Mouse (Mus musculus): Measurements from ENCODE around the gene Adprh. TPM values are rescaled to one million over a fixed set of nuclear protein-coding genes. Genes with fewer than 3 reads are reported as not detected.

The Adprh gene
- polyA plus RNA-seq, 1 experiment from 2014 or later: 95.5 TPM

GRCm38 (mm10) chr16:38440403-38440802 is 12.1 kb downstream of the Adprh start:
- 70% methylated on average over 6 of the region's 6 CpGs for WGBS

GRCm38 (mm10) chr16:38439190-38439589 is 13.3 kb downstream of the Adprh start:
- H3K9ac ChIP-seq (ENCODE audit: low read depth, low read length): no peak overlapping the region
- H3K27ac ChIP-seq (replicated peaks; ENCODE audit: low read depth, low read length): no peak overlapping the region
- no peak overlapping the region for H3K4me3 ChIP-seq (ENCODE audit: low read depth, low read length)
- ATAC-seq (ENCODE audit: low read depth) (no peak), DNase-seq (ENCODE audit: low spot score) (no peak)
- no peaks in the 10 kb centered on the region for H3K4me1 ChIP-seq (ENCODE audit: control insufficient read depth, insufficient read depth, low read length)
- H3K9me3 ChIP-seq (ENCODE audit: control insufficient read depth, low read length): no peaks in the 10 kb centered on the region
- no peaks in the 10 kb centered on the region for H3K27me3 ChIP-seq (replicated peaks; ENCODE audit: control insufficient read depth, insufficient read depth, low read length)
- 76% methylated on average over 1 of the region's 1 CpGs for WGBS
- H3K36me3 ChIP-seq (ENCODE audit: control insufficient read depth, insufficient read depth, low read length): peaks cover 13% of the 10 kb centered on the region
- H3K4me2 ChIP-seq (ENCODE audit: low read depth, low read length): no peak overlapping the region

More at GRCm38 (mm10) chr16:38440403-38440802, 12.1 kb downstream of the Adprh start:
- Histone ChIP-seq H3K27me3 (replicated peaks; ENCODE audit: control insufficient read depth, insufficient read depth, low read length) (no peaks in the 10 kb centered on the region), H3K27ac (replicated peaks; ENCODE audit: low read depth, low read length) (no peak overlapping the region), H3K9ac (ENCODE audit: low read depth, low read length) (no peak overlapping the region), H3K4me2 (ENCODE audit: low read depth, low read length) (no peak overlapping the region), H3K4me1 (ENCODE audit: control insufficient read depth, insufficient read depth, low read length) (no peaks in the 10 kb centered on the region), H3K9me3 (ENCODE audit: control insufficient read depth, low read length) (no peaks in the 10 kb centered on the region), H3K4me3 (ENCODE audit: low read depth, low read length) (no peak overlapping the region), H3K36me3 (ENCODE audit: control insufficient read depth, insufficient read depth, low read length) (peaks cover 25% of the 10 kb centered on the region)
- ATAC-seq (ENCODE audit: low read depth): no peak
- no peak for DNase-seq (ENCODE audit: low spot score)

- Histone ChIP-seq H3K36me3 (ENCODE audit: control insufficient read depth, insufficient read depth, low read length) (no peaks in the 10 kb centered on the region), H3K4me3 (ENCODE audit: low read depth, low read length) (no peak overlapping the region), H3K4me1 (ENCODE audit: control insufficient read depth, insufficient read depth, low read length) (no peaks in the 10 kb centered on the region), H3K9ac (ENCODE audit: low read depth, low read length) (no peak overlapping the region), H3K4me2 (ENCODE audit: low read depth, low read length) (no peak overlapping the region), H3K27ac (replicated peaks; ENCODE audit: low read depth, low read length) (no peak overlapping the region), H3K9me3 (ENCODE audit: control insufficient read depth, low read length) (no peaks in the 10 kb centered on the region), H3K27me3 (replicated peaks; ENCODE audit: control insufficient read depth, insufficient read depth, low read length) (no peaks in the 10 kb centered on the region)
- WGBS: 86% methylated on average over 4 of the region's 4 CpGs
- DNase-seq (ENCODE audit: low spot score) (no peak), ATAC-seq (ENCODE audit: low read depth) (no peak)
These were observed 18.2 kb downstream of the Adprh start for GRCm38 (mm10) chr16:38434295-38434795.

GRCm38 (mm10) chr16:38433514-38433913 is 19.0 kb downstream of the Adprh start:
- no peaks in the 10 kb centered on the region for H3K4me1 ChIP-seq (ENCODE audit: control insufficient read depth, insufficient read depth, low read length)
- H3K9ac ChIP-seq (ENCODE audit: low read depth, low read length): no peak overlapping the region
- no peak overlapping the region for H3K27ac ChIP-seq (replicated peaks; ENCODE audit: low read depth, low read length)
- H3K27me3 ChIP-seq (replicated peaks; ENCODE audit: control insufficient read depth, insufficient read depth, low read length): no peaks in the 10 kb centered on the region
- H3K36me3 ChIP-seq (ENCODE audit: control insufficient read depth, insufficient read depth, low read length): no peaks in the 10 kb centered on the region
- DNase-seq (ENCODE audit: low spot score) (no peak), ATAC-seq (ENCODE audit: low read depth) (no peak)
- no peak overlapping the region for H3K4me3 ChIP-seq (ENCODE audit: low read depth, low read length)
- no peak overlapping the region for H3K4me2 ChIP-seq (ENCODE audit: low read depth, low read length)
- no peaks in the 10 kb centered on the region for H3K9me3 ChIP-seq (ENCODE audit: control insufficient read depth, low read length)
- WGBS: 88% methylated on average over 8 of the region's 8 CpGs

- DNase-seq (ENCODE audit: low spot score): no peak
- H3K27me3 ChIP-seq (replicated peaks; ENCODE audit: control insufficient read depth, insufficient read depth, low read length): no peaks in the 10 kb centered on the region
- H3K36me3 ChIP-seq (ENCODE audit: control insufficient read depth, insufficient read depth, low read length): no peaks in the 10 kb centered on the region
- 71% methylated on average over 11 of the region's 11 CpGs for WGBS
- H3K9me3 ChIP-seq (ENCODE audit: control insufficient read depth, low read length): no peaks in the 10 kb centered on the region
- H3K27ac ChIP-seq (replicated peaks; ENCODE audit: low read depth, low read length): no peak within 1 kb of the TSS
- no peak for ATAC-seq (ENCODE audit: low read depth)
- no peak within 1 kb of the TSS for H3K9ac ChIP-seq (ENCODE audit: low read depth, low read length)
- H3K4me3 ChIP-seq (ENCODE audit: low read depth, low read length): no peak within 1 kb of the TSS
- no peaks in the 10 kb centered on the region for H3K4me1 ChIP-seq (ENCODE audit: control insufficient read depth, insufficient read depth, low read length)
- no peak within 1 kb of the TSS for H3K4me2 ChIP-seq (ENCODE audit: low read depth, low read length)
These were observed 19.7 kb downstream of the Adprh start, which contains the start of gene Pla1a for GRCm38 (mm10) chr16:38432498-38433425. TSS of gene Pla1a (minus strand) at chr16:38433145.

- Histone ChIP-seq H3K9ac (ENCODE audit: low read depth, low read length) (no peak overlapping the region), H3K27ac (replicated peaks; ENCODE audit: low read depth, low read length) (no peak overlapping the region), H3K4me2 (ENCODE audit: low read depth, low read length) (no peak overlapping the region), H3K4me3 (ENCODE audit: low read depth, low read length) (no peak overlapping the region), H3K36me3 (ENCODE audit: control insufficient read depth, insufficient read depth, low read length) (no peaks in the 10 kb centered on the region), H3K9me3 (ENCODE audit: control insufficient read depth, low read length) (no peaks in the 10 kb centered on the region), H3K4me1 (ENCODE audit: control insufficient read depth, insufficient read depth, low read length) (no peaks in the 10 kb centered on the region), H3K27me3 (replicated peaks; ENCODE audit: control insufficient read depth, insufficient read depth, low read length) (no peaks in the 10 kb centered on the region)
- ATAC-seq (ENCODE audit: low read depth) (no peak), DNase-seq (ENCODE audit: low spot score) (no peak)
- WGBS: 54% methylated on average over 13 of the region's 13 CpGs
These were observed 20.9 kb downstream of the Adprh start for GRCm38 (mm10) chr16:38431446-38432185.

- H3K4me2 ChIP-seq (ENCODE audit: low read depth, low read length): no peak overlapping the region
- ATAC-seq (ENCODE audit: low read depth) (no peak), DNase-seq (ENCODE audit: low spot score) (no peak)
- H3K4me1 ChIP-seq (ENCODE audit: control insufficient read depth, insufficient read depth, low read length): no peaks in the 10 kb centered on the region
- H3K27me3 ChIP-seq (replicated peaks; ENCODE audit: control insufficient read depth, insufficient read depth, low read length): no peaks in the 10 kb centered on the region
- H3K36me3 ChIP-seq (ENCODE audit: control insufficient read depth, insufficient read depth, low read length): no peaks in the 10 kb centered on the region
- H3K4me3 ChIP-seq (ENCODE audit: low read depth, low read length): no peak overlapping the region
- H3K9me3 ChIP-seq (ENCODE audit: control insufficient read depth, low read length): no peaks in the 10 kb centered on the region
- no peak overlapping the region for H3K27ac ChIP-seq (replicated peaks; ENCODE audit: low read depth, low read length)
- 77% methylated on average over 1 of the region's 1 CpGs for WGBS
- no peak overlapping the region for H3K9ac ChIP-seq (ENCODE audit: low read depth, low read length)
These were observed 26.7 kb downstream of the Adprh start for GRCm38 (mm10) chr16:38425799-38426198.

GRCm38 (mm10) chr16:38425374-38425773 is 27.1 kb downstream of the Adprh start:
- H3K9ac ChIP-seq (ENCODE audit: low read depth, low read length): no peak overlapping the region
- DNase-seq (ENCODE audit: low spot score): no peak
- WGBS: 92% methylated on average over 2 of the region's 2 CpGs
- H3K36me3 ChIP-seq (ENCODE audit: control insufficient read depth, insufficient read depth, low read length): no peaks in the 10 kb centered on the region
- no peaks in the 10 kb centered on the region for H3K27me3 ChIP-seq (replicated peaks; ENCODE audit: control insufficient read depth, insufficient read depth, low read length)
- no peak overlapping the region for H3K4me3 ChIP-seq (ENCODE audit: low read depth, low read length)
- no peak overlapping the region for H3K4me2 ChIP-seq (ENCODE audit: low read depth, low read length)
- no peaks in the 10 kb centered on the region for H3K9me3 ChIP-seq (ENCODE audit: control insufficient read depth, low read length)
- no peak overlapping the region for H3K27ac ChIP-seq (replicated peaks; ENCODE audit: low read depth, low read length)
- no peaks in the 10 kb centered on the region for H3K4me1 ChIP-seq (ENCODE audit: control insufficient read depth, insufficient read depth, low read length)
- no peak for ATAC-seq (ENCODE audit: low read depth)

Data from embryonic facial prominence, embryonic 14.5 days (tissue).